Mouse (Mus musculus): ENCODE measurements around the gene Serpina3i. TPM values are rescaled to one million over a fixed set of nuclear protein-coding genes. Genes with fewer than 3 reads are reported as not detected.

Gene Serpina3i
- polyA plus RNA-seq, 1 experiment from 2014 or later, result 0.08 TPM

GRCm38 (mm10) chr12:104314253-104314652 is 51.3 kb downstream of the Serpina3i start, which contains the start of gene Serpina3j:
Gene Serpina3j (plus strand): TSS chr12:104314553.
- no peaks in the 10 kb centered on the region for H3K27me3 ChIP-seq (replicated peaks)
- H3K9me3 ChIP-seq, result no peaks in the 10 kb centered on the region
- H3K4me1 ChIP-seq, result no peaks in the 10 kb centered on the region
- no peaks in the 10 kb centered on the region for H3K36me3 ChIP-seq (replicated peaks)
- WGBS, result 97% methylated on average over 1 of the region's 1 CpGs
- no peak within 1 kb of the TSS for H3K27ac ChIP-seq
- no peak within 1 kb of the TSS for H3K9ac ChIP-seq
- no peak within 1 kb of the TSS for H3K4me2 ChIP-seq
- H3K4me3 ChIP-seq, result no peak within 1 kb of the TSS
- ATAC-seq (replicated peaks), result no peak

Other genes starting within 250 kb of the Serpina3i start
- gene Serpina9, start 249.4 kb upstream of the Serpina3i start, polyA plus RNA-seq (2015; fragmentation: Nextera tagmentation; extraction: Ambion mirVana), result 0.05 TPM in 1 of 2 replicates, not detected in the other
- not detected in 2 replicates for gene Serpina12, start 218.7 kb upstream of the Serpina3i start, polyA plus RNA-seq (2015; fragmentation: Nextera tagmentation; extraction: Ambion mirVana)
- gene Serpina5, start 162.0 kb upstream of the Serpina3i start, polyA plus RNA-seq (2015; fragmentation: Nextera tagmentation; extraction: Ambion mirVana), result not detected in 2 replicates
- not detected in 2 replicates for gene Serpina3a, start 150.4 kb upstream of the Serpina3i start, polyA plus RNA-seq (2015; fragmentation: Nextera tagmentation; extraction: Ambion mirVana)
- gene Serpina3b, start 135.1 kb upstream of the Serpina3i start, polyA plus RNA-seq (2015; fragmentation: Nextera tagmentation; extraction: Ambion mirVana), result not detected in 2 replicates
- not detected in 2 replicates for gene Serpina3c, start 109.3 kb upstream of the Serpina3i start, polyA plus RNA-seq (2015; fragmentation: Nextera tagmentation; extraction: Ambion mirVana)
- 0.13 and 0.26 TPM in 2 replicates for gene Serpina3f, start 48.6 kb upstream of the Serpina3i start, polyA plus RNA-seq (2015; fragmentation: Nextera tagmentation; extraction: Ambion mirVana)
- 0.56 and 0.80 TPM in 2 replicates for gene Serpina3g, start 26.9 kb upstream of the Serpina3i start, polyA plus RNA-seq (2015; fragmentation: Nextera tagmentation; extraction: Ambion mirVana)
- gene Serpina3j, start 51.4 kb downstream of the Serpina3i start, polyA plus RNA-seq (2015; fragmentation: Nextera tagmentation; extraction: Ambion mirVana), result not detected in 2 replicates
- not detected in 2 replicates for gene Serpina3k, start 75.4 kb downstream of the Serpina3i start, polyA plus RNA-seq (2015; fragmentation: Nextera tagmentation; extraction: Ambion mirVana)
- gene Serpina3m, start 75.4 kb downstream of the Serpina3i start, polyA plus RNA-seq (2015; fragmentation: Nextera tagmentation; extraction: Ambion mirVana), result not detected in 2 replicates
- 0.44 and 0.47 TPM in 2 replicates for gene Serpina3n, start 143.6 kb downstream of the Serpina3i start, polyA plus RNA-seq (2015; fragmentation: Nextera tagmentation; extraction: Ambion mirVana)
- gene Gsc, start 210.2 kb downstream of the Serpina3i start, polyA plus RNA-seq (2015; fragmentation: Nextera tagmentation; extraction: Ambion mirVana), result 0.13 and 0.26 TPM in 2 replicates